Mouse (Mus musculus) neural tube, embryonic 14.5 days (tissue): Measurements from ENCODE around the gene Brf1. TPM values are rescaled to one million over a fixed set of nuclear protein-coding genes. Genes with fewer than 3 reads are reported as not detected.

Experiments
- ATAC-seq: fragments of 200-750 bp; cut with Nextera tagmentation; 2 replicates; pipeline ENCODE4 v1.8.0; 2017; ENCODE audit warnings: low read depth, mild to moderate bottlenecking, moderate TSS enrichment, moderate library complexity
- H3K27ac ChIP-seq: fragments of 300-500 bp; sonication (generic); 2 replicates; pipeline ENCODE4 v1.5.1; 2014; ENCODE audit warnings: low read depth, mild to moderate bottlenecking, control low read depth, low read length, moderate library complexity, mixed read lengths
- H3K27me3 ChIP-seq: fragments of 300-500 bp; sonication (generic); 2 replicates; pipeline ENCODE4 v1.6.1; 2014; ENCODE audit warnings: low read length; ENCODE audit not compliant: control insufficient read depth, insufficient read depth
- H3K36me3 ChIP-seq: fragments of 300-500 bp; sonication (generic); 2 replicates; pipeline ENCODE4 v1.6.1; 2014; ENCODE audit warnings: low read length, mixed read lengths; ENCODE audit not compliant: control insufficient read depth, insufficient read depth
- H3K4me1 ChIP-seq: fragments of 300-500 bp; sonication (generic); 2 replicates; pipeline ENCODE4 v1.6.1; 2014; ENCODE audit warnings: low read length; ENCODE audit not compliant: control insufficient read depth, insufficient read depth
- H3K4me2 ChIP-seq: fragments of 300-500 bp; sonication (generic); 2 replicates; pipeline ENCODE4 v1.6.1; 2014; ENCODE audit warnings: mild to moderate bottlenecking, low read depth, low read length, control low read depth
- H3K4me3 ChIP-seq: fragments of 300-500 bp; sonication (generic); 2 replicates; pipeline ENCODE4 v1.5.1; 2014; ENCODE audit warnings: low read depth, low read length, control low read depth, mixed read lengths
- H3K9ac ChIP-seq: fragments of 300-500 bp; sonication (generic); replicated peaks from 2 replicates; pipeline ENCODE4 v1.6.1; 2014; ENCODE audit warnings: low read depth, mild to moderate bottlenecking, control low read depth, low read length, mixed read lengths
- H3K9me3 ChIP-seq: fragments of 300-500 bp; sonication (generic); 2 replicates; pipeline ENCODE4 v1.6.1; 2016; ENCODE audit warnings: low read length; ENCODE audit not compliant: control insufficient read depth
- WGBS: fragments of 180-500 bp; shearing (Covaris S2); extraction: QIAGEN DNeasy Blood & Tissue Kit; methylation state at CpG from one replicate; pipeline ENCODE4 v1.1.7; 2014; 5-methylcytosine and 5-hydroxymethylcytosine counted together
- polyA plus RNA-seq: library from polyadenylated mRNA; unstranded; fragments of >200 nt; fragmentation: Nextera tagmentation; extraction: Ambion mirVana; gene quantifications from 2 replicates; pipeline ENCODE4 v1.2.1, GENCODE M21; 2014

Gene Brf1
- polyA plus RNA-seq, 1 experiment from 2014 or later = 52.1 TPM

DNA sequence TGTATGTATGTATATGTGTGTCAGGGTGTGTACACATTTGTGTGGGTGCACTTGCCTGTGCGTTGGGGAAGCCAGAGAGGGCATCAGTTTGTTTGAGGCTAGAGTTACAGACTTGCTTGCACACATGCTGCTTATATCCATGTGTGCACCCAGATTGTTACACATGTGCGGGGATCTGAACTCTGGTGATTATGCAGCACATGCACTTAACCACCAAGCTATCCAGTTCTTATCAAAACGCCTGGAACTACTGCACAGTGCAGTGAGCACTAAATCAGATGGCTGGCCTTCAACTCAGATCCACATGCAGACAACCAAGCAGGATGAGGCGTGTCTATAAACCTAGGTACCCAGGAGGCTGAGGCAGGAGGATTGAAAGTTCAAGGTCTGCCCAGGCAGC lies 36.5 kb upstream of the Brf1 start:
- Histone ChIP-seq H3K36me3 (no peaks in the 10 kb centered on the region), H3K27ac (no peak overlapping the region), H3K4me2 (no peak overlapping the region), H3K27me3 (no peaks in the 10 kb centered on the region), H3K9ac (no peak overlapping the region), H3K9me3 (no peaks in the 10 kb centered on the region), H3K4me1 (peaks cover 14% of the 10 kb centered on the region), H3K4me3 (no peak overlapping the region)
- WGBS = 92% methylated on average over 4 of the region's 4 CpGs
- ATAC-seq = no peak

DNA sequence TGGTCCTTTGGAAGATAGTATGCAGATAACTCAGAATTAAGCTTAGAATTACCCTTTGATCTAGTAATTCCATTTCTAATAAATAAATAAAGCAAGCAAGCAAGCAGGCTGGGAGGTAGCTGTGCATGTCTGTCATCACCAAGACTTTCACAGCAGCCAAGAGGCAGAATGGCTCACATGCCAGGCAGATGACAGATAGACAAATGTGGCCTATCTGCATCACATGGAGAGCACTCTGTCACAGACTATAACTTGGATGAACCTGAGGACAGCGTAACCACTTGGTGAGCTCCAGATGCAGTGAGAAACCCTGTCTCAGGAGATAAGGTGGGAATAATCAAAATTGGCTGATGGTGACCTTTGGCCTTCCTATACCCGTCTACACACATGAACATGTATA lies 34.6 kb upstream of the Brf1 start:
- H3K27me3 ChIP-seq = no peaks in the 10 kb centered on the region
- 94% methylated on average over 2 of the region's 2 CpGs for WGBS
- no peak overlapping the region for H3K4me3 ChIP-seq
- ATAC-seq = no peak
- H3K36me3 ChIP-seq = no peaks in the 10 kb centered on the region
- no peaks in the 10 kb centered on the region for H3K9me3 ChIP-seq
- H3K4me1 ChIP-seq = peaks cover 6% of the 10 kb centered on the region
- H3K27ac ChIP-seq = no peak overlapping the region
- H3K9ac ChIP-seq = no peak overlapping the region
- no peak overlapping the region for H3K4me2 ChIP-seq

GRCm38 (mm10) chr12:113032296-113033250 lies 32.1 kb upstream of the Brf1 start:
- Histone ChIP-seq H3K4me2 (no peak overlapping the region), H3K27ac (peak overlapping the region; percentile 44; the same call in 1 of the 2 replicates), H3K9me3 (no peaks in the 10 kb centered on the region), H3K4me1 (peaks cover 11% of the 10 kb centered on the region), H3K4me3 (no peak overlapping the region), H3K9ac (no peak overlapping the region), H3K36me3 (no peaks in the 10 kb centered on the region), H3K27me3 (no peaks in the 10 kb centered on the region)
- peak; percentile 65 for ATAC-seq
- WGBS = 56% methylated on average over 11 of the region's 11 CpGs

DNA sequence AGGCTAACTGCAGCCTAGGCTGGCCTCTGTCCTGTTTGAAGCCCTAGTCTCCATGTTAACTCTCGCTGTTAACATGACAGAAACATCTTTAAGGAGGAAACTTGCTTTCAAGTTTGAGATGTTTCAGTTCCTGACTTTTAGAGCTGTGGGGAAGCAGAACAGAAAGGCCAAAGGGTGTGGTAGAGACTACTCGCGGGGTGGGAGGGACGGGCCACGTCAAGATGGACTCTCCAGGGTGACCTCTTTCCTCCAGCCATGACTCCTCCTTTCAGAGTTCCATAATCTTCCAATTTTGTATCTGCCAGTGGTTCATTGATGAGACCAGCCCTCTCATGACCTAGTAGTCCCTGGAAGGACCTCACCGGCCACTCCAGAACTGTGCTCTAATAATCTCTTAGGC lies 30.9 kb upstream of the Brf1 start:
- Histone ChIP-seq H3K4me3 (no peak overlapping the region), H3K36me3 (no peaks in the 10 kb centered on the region), H3K27me3 (no peaks in the 10 kb centered on the region), H3K4me1 (peaks cover 13% of the 10 kb centered on the region), H3K9me3 (no peaks in the 10 kb centered on the region), H3K4me2 (no peak overlapping the region), H3K9ac (no peak overlapping the region), H3K27ac (no peak overlapping the region)
- ATAC-seq = no peak
- WGBS = 92% methylated on average over 6 of the region's 6 CpGs

DNA sequence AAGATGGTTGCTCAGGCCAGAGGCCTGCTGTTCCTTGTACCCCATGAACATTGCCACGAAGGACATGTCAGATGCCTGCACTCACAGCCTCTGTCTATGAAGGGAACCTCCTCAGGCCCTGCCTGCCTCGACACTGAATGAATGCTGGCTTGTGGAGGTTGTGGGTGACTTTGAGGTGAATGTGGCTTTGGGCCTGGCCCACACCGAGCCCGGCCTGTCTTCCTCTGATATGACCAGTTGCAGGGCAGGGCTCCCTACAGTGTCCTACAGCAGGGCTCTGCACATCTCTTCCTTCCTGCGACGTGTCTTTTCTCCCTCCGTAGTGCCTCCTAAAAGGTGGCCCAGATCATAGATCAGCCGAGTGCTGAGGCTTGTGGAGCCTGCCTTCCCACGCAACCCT lies 30.5 kb upstream of the Brf1 start:
- no peak overlapping the region for H3K4me2 ChIP-seq
- H3K27ac ChIP-seq = no peak overlapping the region
- H3K9me3 ChIP-seq = no peaks in the 10 kb centered on the region
- no peak for ATAC-seq
- no peak overlapping the region for H3K4me3 ChIP-seq
- no peaks in the 10 kb centered on the region for H3K27me3 ChIP-seq
- H3K9ac ChIP-seq = no peak overlapping the region
- H3K4me1 ChIP-seq = peaks cover 13% of the 10 kb centered on the region
- no peaks in the 10 kb centered on the region for H3K36me3 ChIP-seq
- 90% methylated on average over 9 of the region's 9 CpGs for WGBS

DNA sequence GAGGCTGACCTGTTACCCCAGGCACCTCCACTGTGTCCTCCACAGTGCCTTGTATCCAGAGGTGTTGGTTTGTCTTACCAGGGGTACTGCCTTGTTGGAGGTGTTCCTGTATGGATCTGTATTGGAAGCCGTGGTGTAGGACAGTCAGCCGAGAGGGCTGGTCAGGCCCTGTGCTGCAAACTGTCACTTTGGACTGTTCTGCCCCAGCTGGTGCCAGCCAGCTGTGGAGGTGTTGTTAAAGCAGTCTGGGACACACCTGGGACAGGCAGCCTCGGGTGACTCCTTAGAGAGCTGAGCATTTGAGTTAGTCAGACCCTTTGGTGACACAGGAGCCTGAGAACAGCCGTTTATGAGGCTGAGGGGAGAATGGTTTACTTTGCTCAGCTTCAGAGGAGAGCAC lies 29.5 kb upstream of the Brf1 start:
- Histone ChIP-seq H3K4me2 (no peak overlapping the region), H3K27me3 (no peaks in the 10 kb centered on the region), H3K27ac (no peak overlapping the region), H3K9ac (no peak overlapping the region), H3K4me1 (peaks cover 13% of the 10 kb centered on the region), H3K36me3 (no peaks in the 10 kb centered on the region), H3K9me3 (no peaks in the 10 kb centered on the region), H3K4me3 (no peak overlapping the region)
- ATAC-seq = no peak
- WGBS = 73% methylated on average over 4 of the region's 4 CpGs

DNA sequence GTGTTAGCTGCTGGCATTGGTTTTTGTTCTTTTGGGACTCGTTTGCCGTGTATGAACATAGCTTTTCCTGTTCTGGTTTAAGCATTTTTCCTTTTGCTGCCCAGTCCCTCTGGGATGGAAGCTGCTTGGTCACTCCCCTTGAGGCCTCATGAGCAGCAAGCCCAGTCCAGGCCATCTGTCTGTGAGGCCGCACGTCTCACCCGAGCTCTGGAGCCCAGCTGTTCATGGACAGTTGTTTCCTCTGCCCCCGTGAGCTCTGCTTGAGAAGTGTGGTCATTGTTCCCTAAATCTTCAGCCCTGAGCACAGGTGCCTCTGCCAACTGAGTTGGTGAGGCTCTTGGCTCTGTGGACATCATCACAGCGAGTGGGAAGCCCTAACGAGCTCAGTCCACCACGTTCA lies 28.4 kb upstream of the Brf1 start:
- Histone ChIP-seq H3K27ac (no peak overlapping the region), H3K4me1 (peaks cover 13% of the 10 kb centered on the region), H3K36me3 (no peaks in the 10 kb centered on the region), H3K4me3 (no peak overlapping the region), H3K4me2 (no peak overlapping the region), H3K9ac (no peak overlapping the region), H3K9me3 (no peaks in the 10 kb centered on the region), H3K27me3 (no peaks in the 10 kb centered on the region)
- ATAC-seq = no peak
- WGBS = 56% methylated on average over 9 of the region's 9 CpGs

DNA sequence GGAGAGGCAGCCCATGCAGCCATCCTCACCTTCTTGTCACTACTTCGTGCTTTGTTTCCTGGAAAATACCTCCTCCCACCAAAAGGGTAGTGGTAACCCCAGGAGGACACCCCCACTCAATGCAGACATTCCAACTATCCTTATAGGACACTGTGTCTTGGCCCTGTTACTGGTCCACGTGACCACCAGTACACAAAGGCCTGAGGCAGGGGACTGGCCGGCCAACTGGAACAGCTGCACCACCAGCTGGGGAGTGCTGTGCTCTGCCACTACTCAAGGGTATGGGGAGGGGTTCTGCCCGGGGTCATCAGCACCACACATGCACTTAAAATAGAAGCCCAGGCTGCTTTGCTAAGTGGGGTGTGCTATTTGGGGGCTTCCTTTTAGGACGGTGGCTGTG lies 27.6 kb upstream of the Brf1 start:
- no peaks in the 10 kb centered on the region for H3K9me3 ChIP-seq
- peak; percentile 25; the same call in 1 of the 2 replicates for ATAC-seq
- no peaks in the 10 kb centered on the region for H3K27me3 ChIP-seq
- peaks cover 13% of the 10 kb centered on the region for H3K4me1 ChIP-seq
- H3K4me3 ChIP-seq = no peak overlapping the region
- WGBS = 37% methylated on average over 5 of the region's 5 CpGs
- H3K36me3 ChIP-seq = no peaks in the 10 kb centered on the region
- H3K4me2 ChIP-seq = no peak overlapping the region
- H3K9ac ChIP-seq = no peak overlapping the region
- H3K27ac ChIP-seq = peak overlapping the region; percentile 16; the same call in 1 of the 2 replicates

DNA sequence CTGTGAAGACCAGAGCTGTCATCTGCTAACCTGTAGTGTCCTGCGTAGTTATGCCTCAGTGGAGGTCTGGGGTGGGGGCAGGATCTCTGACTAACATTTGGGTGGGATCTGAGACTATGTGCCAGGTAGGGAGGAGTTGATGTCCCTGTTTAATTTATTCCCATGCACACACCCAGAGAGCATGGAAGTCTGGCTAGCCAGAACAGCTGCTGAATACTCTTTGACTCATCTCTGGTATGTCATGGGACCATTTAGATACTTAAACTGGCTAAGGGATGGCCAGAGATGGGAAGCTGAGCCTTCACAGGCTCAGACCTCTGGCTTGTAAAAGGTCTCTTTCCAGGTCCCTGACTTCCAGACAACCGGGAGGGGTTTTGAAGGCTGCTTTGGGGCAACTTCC lies 27.0 kb upstream of the Brf1 start:
- Histone ChIP-seq H3K4me3 (no peak overlapping the region), H3K9ac (no peak overlapping the region), H3K4me2 (no peak overlapping the region), H3K27ac (no peak overlapping the region), H3K27me3 (no peaks in the 10 kb centered on the region), H3K36me3 (no peaks in the 10 kb centered on the region), H3K9me3 (no peaks in the 10 kb centered on the region), H3K4me1 (peaks cover 12% of the 10 kb centered on the region)
- 79% methylated on average over 2 of the region's 2 CpGs for WGBS
- ATAC-seq = no peak
